Comparison of ENCODE assay signal across 8 mouse cellular contexts in genomic region chr4:101450150-101450780, GRCm38 (mm10). TPM values are rescaled to one million over a fixed set of nuclear protein-coding genes. Genes with fewer than 3 reads are reported as not detected.
DNase-seq lines count a peak whose midpoint lies in the region; ATAC-seq and TF ChIP-seq lines count a peak whose summit lies in the region.

No protein-coding gene starts in this region.

- no peaks in the 10 kb centered on the region for H3K36me3 ChIP-seq in stomach, embryonic 14.5 days (ENCODE audit: control insufficient read depth, insufficient read depth, low read length)
- H3K36me3 ChIP-seq in midbrain, embryonic 16.5 days (ENCODE audit: control insufficient read depth, insufficient read depth, low read length), result no peaks in the 10 kb centered on the region

- no peaks in the 10 kb centered on the region for H3K4me1 ChIP-seq in stomach, embryonic 14.5 days (ENCODE audit: control insufficient read depth, insufficient read depth, low read length)
- no peaks in the 10 kb centered on the region for H3K4me1 ChIP-seq in midbrain, embryonic 16.5 days (ENCODE audit: control insufficient read depth, insufficient read depth, low read length)

- no peaks in the 10 kb centered on the region for H3K9me3 ChIP-seq in stomach, embryonic 14.5 days (ENCODE audit: control insufficient read depth, low read depth, low read length)
- H3K9me3 ChIP-seq in midbrain, embryonic 16.5 days (replicated peaks; ENCODE audit: control insufficient read depth, low read length, poor library complexity, severe bottlenecking), result no peaks in the 10 kb centered on the region

- peak; percentile 12 for DNase-seq in urinary bladder, postnatal 14 days (ENCODE audit: low spot score)
- DNase-seq in urinary bladder, postnatal 36 days (ENCODE audit: low spot score in 2 of 2), result no peak
- peak; percentile 28 for DNase-seq in gastrocnemius, postnatal 25 days
- peak; percentile 68 to 74 for DNase-seq in left cerebral cortex, adult 2 months (ENCODE audit: extremely low spot score in 1 of 2, low spot score in 2 of 2)
- no peak for DNase-seq in kidney, adult 8-10 months
- no peak for DNase-seq in spleen, adult 18-20 months

- whole genome bisulfite sequencing in stomach, embryonic 14.5 days, result 75% methylated on average over 20 of the region's 20 CpGs
- WGBS in midbrain, embryonic 16.5 days, result 87% methylated on average over 20 of the region's 20 CpGs

- no peak overlapping the region for H3K4me3 ChIP-seq in left cerebral cortex, adult 2 months
- no peak overlapping the region for H3K4me3 ChIP-seq in stomach, embryonic 14.5 days (ENCODE audit: low read depth, low read length)
- H3K4me3 ChIP-seq in midbrain, embryonic 16.5 days (ENCODE audit: low read depth, low read length), result no peak overlapping the region

- no peak for TF ChIP-seq CTCF in left cerebral cortex, adult 2 months (IDR thresholded peaks at IDR 0.05)

- intact Hi-C loops in left cerebral cortex, adult 2 months (cut with DNase I), result loop anchor here (2.0 to 10.0 kb wide), 3 partner anchors 59 to 285 kb away; no protein-coding TSS in a partner anchor

- H3K4me2 ChIP-seq in stomach, embryonic 14.5 days (replicated peaks; ENCODE audit: low read depth, low read length), result no peak overlapping the region
- no peak overlapping the region for H3K4me2 ChIP-seq in midbrain, embryonic 16.5 days (ENCODE audit: low read length)

- H3K27ac ChIP-seq in left cerebral cortex, adult 2 months, result peak overlapping the region; percentile 72
- no peak overlapping the region for H3K27ac ChIP-seq in stomach, embryonic 14.5 days (ENCODE audit: low read length)
- H3K27ac ChIP-seq in midbrain, embryonic 16.5 days (ENCODE audit: low read length), result no peak overlapping the region

- no peaks in the 10 kb centered on the region for H3K27me3 ChIP-seq in stomach, embryonic 14.5 days (ENCODE audit: control insufficient read depth, insufficient read depth, low read length)
- no peaks in the 10 kb centered on the region for H3K27me3 ChIP-seq in midbrain, embryonic 16.5 days (ENCODE audit: control insufficient read depth, insufficient read depth, low read depth, low read length)

- H3K9ac ChIP-seq in stomach, embryonic 14.5 days (replicated peaks; ENCODE audit: low read depth, low read length), result no peak overlapping the region
- no peak overlapping the region for H3K9ac ChIP-seq in midbrain, embryonic 16.5 days (ENCODE audit: low read depth, low read length)

- ATAC-seq in stomach, embryonic 14.5 days (ENCODE audit: insufficient number of reproducible peaks, insufficient read depth, low FRiP score, low read depth), result peak; percentile 46; the same call in 1 of the 2 replicates
- no peak for ATAC-seq in midbrain, embryonic 16.5 days

RNA-seq across cellular contexts. Expression of gene Ak4, which starts 31.2 kb away (rescaled TPM):
- total RNA-seq in gastrocnemius, postnatal 25 days (2021), result 1 to 10 TPM; 1.6 to 2.7 TPM
- total RNA-seq in left cerebral cortex, adult 2 months (2021), result 10 to 100 TPM; 30.0 to 46.1 TPM
- 7.8 and 10.1 TPM in 2 replicates for polyA plus RNA-seq in stomach, embryonic 14.5 days (2014; fragmentation: Nextera tagmentation; extraction: Ambion mirVana)
- 9.0 and 9.2 TPM in 2 replicates for polyA plus RNA-seq in midbrain, embryonic 16.5 days (2015; fragmentation: Nextera tagmentation; extraction: Ambion mirVana)

RNA-seq across cellular contexts. Expression of gene Dnajc6, which starts 46.2 kb away (rescaled TPM):
- under 1 TPM; 0.20 to 0.29 TPM for total RNA-seq in gastrocnemius, postnatal 25 days (2021)
- total RNA-seq in left cerebral cortex, adult 2 months (2021), result 100 to 1,000 TPM; 291 to 320 TPM
- 2.4 and 2.8 TPM in 2 replicates for polyA plus RNA-seq in stomach, embryonic 14.5 days (2014; fragmentation: Nextera tagmentation; extraction: Ambion mirVana)
- polyA plus RNA-seq in midbrain, embryonic 16.5 days (2015; fragmentation: Nextera tagmentation; extraction: Ambion mirVana), result 62.0 and 77.1 TPM in 2 replicates

Comparison
In these comparisons a context has a peak if more than half of its experiments do, and no peak if none do; other contexts are left out.
1. DNase-seq: peak in urinary bladder, postnatal 14 days (single experiment), gastrocnemius, postnatal 25 days (single experiment) and left cerebral cortex, adult 2 months (2 of 2); none in urinary bladder, postnatal 36 days (0 of 2), kidney, adult 8-10 months (0 of 2) and spleen, adult 18-20 months (0 of 2).
2. RNA of gene Ak4, which starts 31.2 kb away (total RNA-seq): 30.0 to 46.1 TPM in left cerebral cortex, adult 2 months; 1.6 to 2.7 TPM in gastrocnemius, postnatal 25 days; every median in the first group is over 4 times any median in the second.
3. RNA of gene Dnajc6, which starts 46.2 kb away (total RNA-seq): 291 to 320 TPM in left cerebral cortex, adult 2 months; 0.20 to 0.29 TPM in gastrocnemius, postnatal 25 days; every median in the first group is over 100 times any median in the second.